Mouse (Mus musculus): ENCODE measurements around the gene Rfc2. TPM values are rescaled to one million over a fixed set of nuclear protein-coding genes. Genes with fewer than 3 reads are reported as not detected.

The Rfc2 gene
- polyA plus RNA-seq, 1 experiment from 2014 or later = 326 TPM

DNA sequence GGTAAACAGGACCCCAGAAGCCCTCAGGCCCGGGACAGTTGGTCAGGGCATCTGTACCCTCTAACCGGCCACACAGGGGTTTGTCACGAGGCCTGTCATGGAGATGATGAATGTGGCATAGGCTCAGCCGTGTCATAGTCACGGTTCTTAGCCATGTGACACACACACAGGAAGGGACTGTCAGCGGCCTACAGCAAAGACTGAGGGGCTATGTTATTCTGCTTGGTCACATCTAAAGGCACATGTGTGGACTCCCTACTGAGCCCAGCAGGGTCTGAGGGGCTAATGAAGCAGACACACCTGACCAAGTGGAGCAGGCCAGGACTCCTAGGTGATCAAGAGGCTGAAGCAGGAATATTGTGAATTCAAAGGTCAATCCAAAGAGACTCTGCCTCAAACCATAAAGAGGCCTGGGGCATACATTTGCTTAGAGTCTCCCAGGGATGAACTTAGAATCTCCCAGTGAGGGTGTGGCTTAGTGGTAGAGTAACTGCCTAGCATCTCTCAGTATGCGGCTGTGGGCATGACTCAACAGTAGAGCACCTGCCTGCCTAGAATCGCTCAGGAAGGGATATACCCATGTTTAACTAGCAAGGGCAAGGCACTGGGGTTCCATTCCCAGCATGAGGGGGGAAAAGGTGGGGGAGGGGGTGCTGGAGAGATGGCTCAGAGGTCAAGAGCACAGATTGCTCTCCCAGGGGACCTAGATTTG is 30.8 kb downstream of the Rfc2 start:
- H3K4me2 ChIP-seq = no peak overlapping the region
- ATAC-seq (ENCODE audit: insufficient number of reproducible peaks, insufficient read depth, low FRiP score, low TSS enrichment, low read depth) = no peak
- 73% methylated on average over 8 of the region's 8 CpGs for WGBS
- H3K27ac ChIP-seq = no peak overlapping the region
- peaks cover 21% of the 10 kb centered on the region for H3K36me3 ChIP-seq
- H3K9me3 ChIP-seq = no peaks in the 10 kb centered on the region
- no peak overlapping the region for H3K9ac ChIP-seq
- H3K4me3 ChIP-seq = no peak overlapping the region
- H3K4me1 ChIP-seq = no peaks in the 10 kb centered on the region
- no peaks in the 10 kb centered on the region for H3K27me3 ChIP-seq

DNA sequence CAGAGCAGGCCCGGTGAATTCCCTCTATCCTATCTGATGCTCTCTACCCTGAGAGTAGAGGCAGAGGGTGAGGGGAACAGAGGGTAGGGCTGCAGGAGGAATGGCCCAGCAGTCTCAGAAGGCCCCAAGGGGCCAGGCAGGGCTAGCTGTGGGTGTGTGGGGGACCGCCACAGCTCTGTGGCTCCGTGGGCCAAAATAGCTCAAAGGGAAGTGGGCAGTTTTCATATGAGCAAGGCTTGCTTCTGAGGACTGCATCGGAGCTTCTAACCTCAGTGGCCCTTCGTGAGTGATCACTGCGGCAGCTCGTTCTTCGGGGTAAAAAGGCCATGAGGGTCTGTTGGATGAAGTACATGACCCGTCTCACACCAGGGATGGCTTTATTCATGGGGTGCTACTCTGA is 32.6 kb downstream of the Rfc2 start:
- Histone ChIP-seq H3K9me3 (no peaks in the 10 kb centered on the region), H3K4me3 (no peak overlapping the region), H3K27me3 (no peaks in the 10 kb centered on the region), H3K36me3 (peaks cover 38% of the 10 kb centered on the region), H3K4me2 (no peak overlapping the region), H3K9ac (no peak overlapping the region), H3K4me1 (no peaks in the 10 kb centered on the region), H3K27ac (no peak overlapping the region)
- WGBS = 81% methylated on average over 9 of the region's 9 CpGs
- no peak for ATAC-seq (ENCODE audit: insufficient number of reproducible peaks, insufficient read depth, low FRiP score, low TSS enrichment, low read depth)

GRCm38 (mm10) chr5:134614296-134614695 is 33.1 kb downstream of the Rfc2 start:
- ATAC-seq (ENCODE audit: insufficient number of reproducible peaks, insufficient read depth, low FRiP score, low TSS enrichment, low read depth) = no peak
- no peak overlapping the region for H3K4me2 ChIP-seq
- H3K27ac ChIP-seq = no peak overlapping the region
- 92% methylated on average over 8 of the region's 8 CpGs for WGBS
- H3K36me3 ChIP-seq = peaks cover 44% of the 10 kb centered on the region
- no peak overlapping the region for H3K9ac ChIP-seq
- no peaks in the 10 kb centered on the region for H3K9me3 ChIP-seq
- no peaks in the 10 kb centered on the region for H3K4me1 ChIP-seq
- H3K4me3 ChIP-seq = no peak overlapping the region
- no peaks in the 10 kb centered on the region for H3K27me3 ChIP-seq

- 86% methylated on average over 7 of the region's 7 CpGs for WGBS
- Histone ChIP-seq H3K4me2 (no peak within 1 kb of the TSS), H3K9me3 (no peaks in the 10 kb centered on the region), H3K36me3 (peaks cover 49% of the 10 kb centered on the region), H3K9ac (no peak within 1 kb of the TSS), H3K4me3 (no peak within 1 kb of the TSS), H3K4me1 (no peaks in the 10 kb centered on the region), H3K27me3 (no peaks in the 10 kb centered on the region), H3K27ac (no peak within 1 kb of the TSS)
- no peak for ATAC-seq (ENCODE audit: insufficient number of reproducible peaks, insufficient read depth, low FRiP score, low TSS enrichment, low read depth)
Observed at GRCm38 (mm10) chr5:134614802-134615201, 33.6 kb downstream of the Rfc2 start, which contains the start of gene Lat2. TSS of gene Lat2 (minus strand) at chr5:134615025.

DNA sequence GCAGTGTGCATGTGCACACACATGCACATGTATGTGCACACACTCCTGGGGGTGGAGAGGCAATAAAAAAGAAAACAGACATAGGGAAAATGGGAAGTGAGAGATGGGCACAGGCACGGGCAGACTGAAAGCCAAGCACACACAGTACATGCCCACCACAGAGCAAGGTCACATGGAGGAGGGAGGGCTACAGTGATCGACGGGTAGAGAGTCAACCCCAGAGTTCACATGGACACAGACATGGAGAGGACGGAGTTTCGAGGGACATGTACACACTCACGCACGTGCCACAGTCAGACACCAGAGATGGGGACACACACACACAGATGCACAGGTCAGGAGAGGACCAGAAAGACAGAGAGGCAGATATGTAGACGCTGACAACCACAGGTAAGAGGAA is 34.2 kb downstream of the Rfc2 start:
- Histone ChIP-seq H3K27ac (no peak overlapping the region), H3K4me2 (no peak overlapping the region), H3K9ac (no peak overlapping the region), H3K9me3 (no peaks in the 10 kb centered on the region), H3K4me1 (no peaks in the 10 kb centered on the region), H3K27me3 (no peaks in the 10 kb centered on the region), H3K36me3 (peaks cover 55% of the 10 kb centered on the region), H3K4me3 (no peak overlapping the region)
- ATAC-seq (ENCODE audit: insufficient number of reproducible peaks, insufficient read depth, low FRiP score, low TSS enrichment, low read depth) = no peak
- 85% methylated on average over 8 of the region's 8 CpGs for WGBS

- no peaks in the 10 kb centered on the region for H3K27me3 ChIP-seq
- H3K9me3 ChIP-seq = no peaks in the 10 kb centered on the region
- no peak for ATAC-seq (ENCODE audit: insufficient number of reproducible peaks, insufficient read depth, low FRiP score, low TSS enrichment, low read depth)
- H3K27ac ChIP-seq = no peak overlapping the region
- no peak overlapping the region for H3K4me3 ChIP-seq
- no peaks in the 10 kb centered on the region for H3K4me1 ChIP-seq
- H3K36me3 ChIP-seq = peaks cover 59% of the 10 kb centered on the region
- no peak overlapping the region for H3K4me2 ChIP-seq
- no peak overlapping the region for H3K9ac ChIP-seq
- WGBS = 63% methylated on average over 4 of the region's 4 CpGs
Observed at GRCm38 (mm10) chr5:134615780-134616179, 34.6 kb downstream of the Rfc2 start.

DNA sequence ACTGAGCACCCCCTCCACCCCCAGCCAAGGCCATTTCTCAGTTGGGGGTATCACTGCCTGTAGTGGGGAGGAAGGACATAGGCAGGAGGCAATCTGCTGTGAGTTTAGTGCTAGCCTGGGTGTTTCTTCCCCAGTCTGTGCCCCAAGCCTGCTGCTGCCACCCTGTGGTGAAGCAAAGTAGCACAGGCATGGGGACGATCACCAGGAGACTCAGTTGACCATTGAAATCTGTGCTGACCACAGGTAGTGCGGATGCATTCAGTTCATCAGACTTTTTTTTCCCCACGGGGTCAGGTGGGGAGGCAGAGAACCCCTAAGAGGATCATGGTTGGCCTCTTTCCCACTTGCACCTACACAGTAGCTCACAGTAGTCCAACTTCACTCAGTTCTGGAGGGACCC is 35.9 kb downstream of the Rfc2 start:
- Histone ChIP-seq H3K9me3 (no peaks in the 10 kb centered on the region), H3K27ac (no peak overlapping the region), H3K9ac (no peak overlapping the region), H3K36me3 (peaks cover 72% of the 10 kb centered on the region), H3K4me3 (no peak overlapping the region), H3K4me2 (no peak overlapping the region), H3K27me3 (no peaks in the 10 kb centered on the region), H3K4me1 (no peaks in the 10 kb centered on the region)
- WGBS = 57% methylated on average over 3 of the region's 3 CpGs
- ATAC-seq (ENCODE audit: insufficient number of reproducible peaks, insufficient read depth, low FRiP score, low TSS enrichment, low read depth) = no peak

- Histone ChIP-seq H3K27ac (no peak overlapping the region), H3K9me3 (no peaks in the 10 kb centered on the region), H3K27me3 (no peaks in the 10 kb centered on the region), H3K4me1 (no peaks in the 10 kb centered on the region), H3K9ac (no peak overlapping the region), H3K4me2 (no peak overlapping the region), H3K4me3 (no peak overlapping the region), H3K36me3 (peaks cover 95% of the 10 kb centered on the region)
- ATAC-seq (ENCODE audit: insufficient number of reproducible peaks, insufficient read depth, low FRiP score, low TSS enrichment, low read depth) = no peak
- WGBS = 94% methylated on average over 9 of the region's 9 CpGs
Observed at GRCm38 (mm10) chr5:134620457-134620856, 39.3 kb downstream of the Rfc2 start.

DNA sequence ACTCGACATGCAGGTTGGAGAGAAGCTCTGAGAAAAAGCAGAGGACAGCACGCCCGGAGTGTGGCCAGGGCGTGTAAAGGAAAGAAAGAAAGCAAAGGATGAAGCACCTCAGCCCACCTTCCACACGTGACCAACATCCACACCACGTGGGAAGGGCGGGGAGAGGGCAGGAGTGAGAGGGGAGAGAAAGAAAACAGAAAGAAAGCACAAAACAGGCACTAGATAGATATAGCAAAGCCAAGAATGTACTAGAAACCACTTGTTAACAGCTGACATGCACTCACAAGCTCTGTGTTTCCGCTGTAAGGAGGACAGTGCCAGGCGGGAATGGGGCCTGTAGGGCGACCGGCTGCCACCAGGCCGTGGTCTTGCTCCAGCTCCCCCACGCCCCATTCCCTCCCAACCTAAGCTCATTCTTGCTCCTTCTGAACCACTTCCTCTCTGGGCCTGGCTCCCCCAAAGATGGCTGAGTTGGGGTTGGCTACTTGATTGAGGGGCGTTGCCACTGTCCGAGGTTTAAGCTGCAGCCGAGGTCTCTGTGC is 40.0 kb downstream of the Rfc2 start:
- H3K9ac ChIP-seq = no peak overlapping the region
- H3K9me3 ChIP-seq = no peaks in the 10 kb centered on the region
- no peaks in the 10 kb centered on the region for H3K4me1 ChIP-seq
- H3K4me3 ChIP-seq = no peak overlapping the region
- ATAC-seq (ENCODE audit: insufficient number of reproducible peaks, insufficient read depth, low FRiP score, low TSS enrichment, low read depth) = no peak
- H3K27me3 ChIP-seq = no peaks in the 10 kb centered on the region
- H3K4me2 ChIP-seq = no peak overlapping the region
- 92% methylated on average over 16 of the region's 16 CpGs for WGBS
- H3K27ac ChIP-seq = no peak overlapping the region
- H3K36me3 ChIP-seq = peaks cover 96% of the 10 kb centered on the region

DNA sequence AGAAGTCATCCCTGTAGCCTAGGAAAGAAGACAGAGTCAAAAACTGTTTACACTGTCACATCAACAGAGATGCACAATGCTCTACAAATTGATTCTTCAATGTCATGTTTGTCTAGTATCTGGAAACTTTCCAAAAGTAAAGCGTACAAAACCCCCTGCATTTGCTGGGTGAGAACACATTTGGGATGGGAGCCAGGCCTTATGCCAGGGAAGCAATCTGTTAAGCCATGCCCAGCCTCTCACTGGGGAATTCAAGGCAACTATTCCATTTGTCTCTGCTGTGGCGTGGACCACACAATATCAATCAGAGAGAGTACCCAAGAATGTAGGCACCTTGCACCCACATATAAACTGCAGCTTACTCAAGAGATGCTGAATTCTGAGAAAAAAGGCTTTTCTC is 40.9 kb downstream of the Rfc2 start:
- no peak overlapping the region for H3K4me3 ChIP-seq
- no peaks in the 10 kb centered on the region for H3K27me3 ChIP-seq
- H3K4me1 ChIP-seq = no peaks in the 10 kb centered on the region
- no peak overlapping the region for H3K27ac ChIP-seq
- peaks cover 100% of the 10 kb centered on the region for H3K36me3 ChIP-seq
- H3K9ac ChIP-seq = no peak overlapping the region
- 79% methylated on average over 2 of the region's 2 CpGs for WGBS
- ATAC-seq (ENCODE audit: insufficient number of reproducible peaks, insufficient read depth, low FRiP score, low TSS enrichment, low read depth) = no peak
- H3K4me2 ChIP-seq = no peak overlapping the region
- H3K9me3 ChIP-seq = no peaks in the 10 kb centered on the region

DNA sequence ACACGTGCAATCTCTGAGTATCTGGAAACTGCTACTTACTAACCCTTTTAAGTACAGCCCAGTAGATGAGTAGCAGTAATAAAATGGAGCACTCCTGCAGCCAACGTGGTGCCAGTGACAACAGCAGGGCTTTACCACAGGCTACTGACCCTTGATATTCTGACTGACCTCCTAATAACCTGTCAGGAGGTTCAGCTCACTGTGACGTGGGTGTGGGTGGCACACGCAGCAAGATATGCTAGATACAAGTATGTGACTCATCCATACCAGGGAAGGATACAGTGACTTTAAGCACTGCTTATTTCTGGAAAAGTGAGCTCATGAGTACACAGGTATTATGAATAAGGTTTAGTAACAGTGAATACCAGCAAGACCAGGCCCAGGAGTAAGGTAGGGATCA is 48.3 kb downstream of the Rfc2 start:
- no peaks in the 10 kb centered on the region for H3K27me3 ChIP-seq

GRCm38 (mm10) chr5:134630835-134631234 is 49.7 kb downstream of the Rfc2 start:
- no peak overlapping the region for H3K9ac ChIP-seq
- no peak overlapping the region for H3K4me3 ChIP-seq
- peaks cover 90% of the 10 kb centered on the region for H3K36me3 ChIP-seq
- no peak overlapping the region for H3K27ac ChIP-seq
- H3K9me3 ChIP-seq = no peaks in the 10 kb centered on the region
- H3K4me1 ChIP-seq = 0 out of 2 replicates have a peak, but pooled peaks cover 2% of the 10 kb centered on the region
- ATAC-seq (ENCODE audit: insufficient number of reproducible peaks, insufficient read depth, low FRiP score, low TSS enrichment, low read depth) = no peak
- H3K4me2 ChIP-seq = no peak overlapping the region
- H3K27me3 ChIP-seq = no peaks in the 10 kb centered on the region

More for the DNA sequence above, 48.3 kb downstream of the Rfc2 start:
- no peak overlapping the region for H3K4me3 ChIP-seq
- H3K9ac ChIP-seq = no peak overlapping the region
- no peak overlapping the region for H3K27ac ChIP-seq
- peaks cover 91% of the 10 kb centered on the region for H3K36me3 ChIP-seq
- 0 out of 2 replicates have a peak, but pooled peaks cover 2% of the 10 kb centered on the region for H3K4me1 ChIP-seq
- WGBS = 82% methylated on average over 4 of the region's 4 CpGs
- no peaks in the 10 kb centered on the region for H3K9me3 ChIP-seq
- no peak for ATAC-seq (ENCODE audit: insufficient number of reproducible peaks, insufficient read depth, low FRiP score, low TSS enrichment, low read depth)
- H3K4me2 ChIP-seq = no peak overlapping the region

Measured in embryonic facial prominence, embryonic 13.5 days (tissue).